Mouse (Mus musculus) layer of hippocampus, postnatal 14 days (tissue): ENCODE results near the gene Hif3a. TPM values are rescaled to one million over a fixed set of nuclear protein-coding genes. Genes with fewer than 3 reads are reported as not detected.
"Not testable (repeated sequence)": the region's sequence is repeated elsewhere in the genome, so short reads cannot be mapped to it uniquely, and the experiment has no call there.

ENCODE experiments used
- DNase-seq, 2 experiments: peaks; one replicate each; pipeline ENCODE4 v3.0.0; 2021 to 2022; ENCODE audit warnings: low spot score in 2 of 2, mixed read lengths in 1 of 2
- long read RNA-seq, 2 experiments: library from polyadenylated mRNA; stranded (forward); transcript quantifications; one replicate each; pipeline ENCODE4 v2.0.0; 2021
- total RNA-seq, 2 experiments: library from RNA; stranded (reverse); gene quantifications; 2 replicates each; pipeline ENCODE4 v1.2.3; 2021

The Hif3a gene
- 10 to 100 TPM; 13.7 to 18.7 TPM for total RNA-seq
- long read RNA-seq, experiment 1, partial matches to known transcripts, result 3 of 7 reads
- long read RNA-seq, experiment 1, other reads (novel, unspliced or antisense), result 4 of 7 reads
- long read RNA-seq, experiment 2, full-length matches to known transcripts, result 1 of 4 reads
- long read RNA-seq, experiment 2, partial matches to known transcripts, result 2 of 4 reads
- long read RNA-seq, experiment 2, other reads (novel, unspliced or antisense), result 1 of 4 reads

GRCm38 (mm10) chr7:17062389-17062788 is at the start of gene Hif3a:
Hif3a (minus strand) TSS chr7:17062427.
- DNase-seq, result peak; percentile 48 to 78

GRCm38 (mm10) chr7:17101631-17102030 is 39.4 kb upstream of the Hif3a start:
- not testable (repeated sequence) for DNase-seq

- DNase-seq, result no peak
Observed at GRCm38 (mm10) chr7:17091280-17091679, 29.1 kb upstream of the Hif3a start.

- DNase-seq, result no peak
Observed at GRCm38 (mm10) chr7:17090058-17090585, 27.9 kb upstream of the Hif3a start.

GRCm38 (mm10) chr7:17087731-17088130 is 25.5 kb upstream of the Hif3a start:
- no peak for DNase-seq

GRCm38 (mm10) chr7:17082766-17083165 is 20.5 kb upstream of the Hif3a start:
- DNase-seq, result no peak

- no peak for DNase-seq
Observed at GRCm38 (mm10) chr7:17078076-17078654, 15.9 kb upstream of the Hif3a start.

GRCm38 (mm10) chr7:17076542-17076941 is 14.3 kb upstream of the Hif3a start:
- no peak for DNase-seq

GRCm38 (mm10) chr7:17073904-17074615 is 11.8 kb upstream of the Hif3a start, which contains the start of gene Psg16:
Psg16 (plus strand) TSS chr7:17074040.
- peak; percentile 50 to 75 for DNase-seq

GRCm38 (mm10) chr7:17073513-17073903 is 11.3 kb upstream of the Hif3a start:
- no peak for DNase-seq

- DNase-seq, result not testable (repeated sequence)
Observed at GRCm38 (mm10) chr7:17067651-17068050, 5.4 kb upstream of the Hif3a start.

- no peak for DNase-seq
Observed at GRCm38 (mm10) chr7:17067000-17067399, 4.8 kb upstream of the Hif3a start.

GRCm38 (mm10) chr7:17066412-17066811 is 4.2 kb upstream of the Hif3a start:
- peak; percentile 77 to 88 for DNase-seq

- no peak for DNase-seq
Observed at GRCm38 (mm10) chr7:17065620-17066019, 3.4 kb upstream of the Hif3a start.

- DNase-seq, result no peak
Observed at GRCm38 (mm10) chr7:17062845-17063244, 618 bp upstream of the Hif3a start.

GRCm38 (mm10) chr7:17060782-17061605 is 1.2 kb downstream of the Hif3a start:
- DNase-seq, result peak in 1 of 2 experiments; percentile 46

GRCm38 (mm10) chr7:17060031-17060781 is 2.0 kb downstream of the Hif3a start:
- peak; percentile 87 to 95 for DNase-seq

- no peak for DNase-seq
Observed at GRCm38 (mm10) chr7:17059463-17059844, 2.8 kb downstream of the Hif3a start.

GRCm38 (mm10) chr7:17058816-17059462 is 3.3 kb downstream of the Hif3a start:
- DNase-seq, result peak in 1 of 2 experiments; percentile 44
